ENCODE assay signal across 15 mouse cellular contexts in genomic region chr5:98574711-98575470, GRCm38 (mm10). TPM values are rescaled to one million over a fixed set of nuclear protein-coding genes. Genes with fewer than 3 reads are reported as not detected.
DNase-seq lines count a peak whose midpoint lies in the region; ATAC-seq and TF ChIP-seq lines count a peak whose summit lies in the region.
"Had no signal": no experiment of that assay in that cellular context is flagged by ENCODE, and none has a peak within 500 bp of the region (broad histone marks: within the 10 kb centered on the region; RNA-seq: fewer than 3 reads in every experiment).

No protein-coding gene starts in this region.

- no peaks in the 10 kb centered on the region for H3K27me3 ChIP-seq in kidney, postnatal 0 days (ENCODE audit: insufficient read depth, low read length)
- no peaks in the 10 kb centered on the region for H3K27me3 ChIP-seq in embryonic facial prominence, embryonic 10.5 days (replicated peaks; ENCODE audit: low read depth, poor library complexity, severe bottlenecking)
- no peaks in the 10 kb centered on the region for H3K27me3 ChIP-seq in hindbrain, embryonic 14.5 days (ENCODE audit: control insufficient read depth, insufficient read depth, low read length)
- no peaks in the 10 kb centered on the region for H3K27me3 ChIP-seq in midbrain, embryonic 14.5 days (ENCODE audit: control insufficient read depth, insufficient read depth, low read length)
- H3K27me3 ChIP-seq: liver, embryonic 13.5 days had no signal

- 58% methylated on average over 12 of the region's 12 CpGs for WGBS in kidney, postnatal 0 days
- 58% methylated on average over 12 of the region's 12 CpGs for WGBS in embryonic facial prominence, embryonic 10.5 days
- WGBS in hindbrain, embryonic 14.5 days: 43% methylated on average over 12 of the region's 12 CpGs
- 44% methylated on average over 12 of the region's 12 CpGs for WGBS in midbrain, embryonic 14.5 days

- no peaks in the 10 kb centered on the region for H3K9me3 ChIP-seq in kidney, postnatal 0 days (replicated peaks; ENCODE audit: low read length)
- no peaks in the 10 kb centered on the region for H3K9me3 ChIP-seq in embryonic facial prominence, embryonic 10.5 days
- no peaks in the 10 kb centered on the region for H3K9me3 ChIP-seq in hindbrain, embryonic 14.5 days (ENCODE audit: control insufficient read depth, low read length)
- H3K9me3 ChIP-seq in midbrain, embryonic 14.5 days (ENCODE audit: control insufficient read depth, low read length): no peaks in the 10 kb centered on the region
- H3K9me3 ChIP-seq: liver, embryonic 13.5 days had no signal

- peak; percentile 30 for DNase-seq in kidney, postnatal 0 days (ENCODE audit: low spot score)
- DNase-seq in kidney, adult 8-10 months: no peak
- peak; percentile 49 for DNase-seq in embryonic facial prominence, embryonic 10.5 days (ENCODE audit: low spot score)
- peak; percentile 52 for DNase-seq in hindbrain, embryonic 14.5 days (ENCODE audit: low spot score)
- DNase-seq in midbrain, embryonic 14.5 days: peak; percentile 45
- no peak for DNase-seq in thymus, postnatal 0 days (ENCODE audit: low spot score)
- no peak for DNase-seq in cerebellum, postnatal 25 days
- DNase-seq in layer of hippocampus, postnatal 10 days (ENCODE audit: low spot score in 2 of 2): no peak
- DNase-seq: adrenal gland, adult 2 months; kidney, adult 11 months; liver, embryonic 13.5 days; right cerebral cortex, adult 18-20 months had no signal

- no peak overlapping the region for H3K27ac ChIP-seq in kidney, postnatal 0 days
- no peak overlapping the region for H3K27ac ChIP-seq in embryonic facial prominence, embryonic 10.5 days (replicated peaks)
- peak overlapping the region; percentile 20; the same call in 1 of the 2 replicates for H3K27ac ChIP-seq in hindbrain, embryonic 14.5 days
- no peak overlapping the region for H3K27ac ChIP-seq in midbrain, embryonic 14.5 days (replicated peaks; ENCODE audit: low read depth, low read length)
- H3K27ac ChIP-seq: liver, embryonic 13.5 days had no signal

- no peak for TF ChIP-seq CTCF in kidney, postnatal 0 days (IDR thresholded peaks at IDR 0.05; ENCODE audit: low read depth)

- no peak overlapping the region for H3K9ac ChIP-seq in kidney, postnatal 0 days (ENCODE audit: low read depth, low read length)
- no peak overlapping the region for H3K9ac ChIP-seq in hindbrain, embryonic 14.5 days
- H3K9ac ChIP-seq in midbrain, embryonic 14.5 days (replicated peaks; ENCODE audit: low read length): no peak overlapping the region
- H3K9ac ChIP-seq: liver, embryonic 13.5 days had no signal

- H3K4me2 ChIP-seq in kidney, postnatal 0 days (ENCODE audit: low read length): no peak overlapping the region
- H3K4me2 ChIP-seq in hindbrain, embryonic 14.5 days (replicated peaks): no peak overlapping the region
- no peak overlapping the region for H3K4me2 ChIP-seq in midbrain, embryonic 14.5 days (ENCODE audit: low read length)
- H3K4me2 ChIP-seq: liver, embryonic 13.5 days had no signal

- no peaks in the 10 kb centered on the region for H3K4me1 ChIP-seq in kidney, postnatal 0 days (replicated peaks; ENCODE audit: insufficient read depth, low read length)
- H3K4me1 ChIP-seq in embryonic facial prominence, embryonic 10.5 days: peaks cover 12% of the 10 kb centered on the region; the same call in 1 of the 2 replicates
- peaks cover 14% of the 10 kb centered on the region for H3K4me1 ChIP-seq in hindbrain, embryonic 14.5 days (replicated peaks; ENCODE audit: control insufficient read depth, insufficient read depth, low read length)
- H3K4me1 ChIP-seq in midbrain, embryonic 14.5 days (ENCODE audit: control insufficient read depth, insufficient read depth, low read length): 0 out of 2 replicates have a peak, but pooled peaks cover 3% of the 10 kb centered on the region
- H3K4me1 ChIP-seq: liver, embryonic 13.5 days had no signal

- no peak overlapping the region for H3K4me3 ChIP-seq in kidney, postnatal 0 days (replicated peaks; ENCODE audit: low read depth, low read length)
- no peak overlapping the region for H3K4me3 ChIP-seq in embryonic facial prominence, embryonic 10.5 days
- no peak overlapping the region for H3K4me3 ChIP-seq in hindbrain, embryonic 14.5 days (replicated peaks; ENCODE audit: low read length)
- H3K4me3 ChIP-seq in midbrain, embryonic 14.5 days (replicated peaks; ENCODE audit: low read depth, low read length): no peak overlapping the region
- H3K4me3 ChIP-seq: liver, embryonic 13.5 days had no signal

- H3K36me3 ChIP-seq in kidney, postnatal 0 days (ENCODE audit: insufficient read depth, low read length): no peaks in the 10 kb centered on the region
- H3K36me3 ChIP-seq in embryonic facial prominence, embryonic 10.5 days (replicated peaks): no peaks in the 10 kb centered on the region
- H3K36me3 ChIP-seq in hindbrain, embryonic 14.5 days (replicated peaks; ENCODE audit: control insufficient read depth, insufficient read depth): no peaks in the 10 kb centered on the region
- no peaks in the 10 kb centered on the region for H3K36me3 ChIP-seq in midbrain, embryonic 14.5 days (ENCODE audit: control insufficient read depth, insufficient read depth, low read length)
- H3K36me3 ChIP-seq: liver, embryonic 13.5 days had no signal

- ATAC-seq in kidney, postnatal 0 days (replicated peaks; ENCODE audit: low FRiP score, low read depth): no peak
- ATAC-seq in hindbrain, embryonic 14.5 days (ENCODE audit: low FRiP score): peak; percentile 64; the same call in 1 of the 2 replicates
- no peak for ATAC-seq in midbrain, embryonic 14.5 days (ENCODE audit: low FRiP score, low TSS enrichment)

RNA-seq across cellular contexts. Expression of gene Gm11111, which starts 22.4 kb away (rescaled TPM):
- polyA plus RNA-seq in kidney, postnatal 0 days (2015; fragmentation: Nextera tagmentation; extraction: Ambion mirVana): not detected in 2 replicates
- polyA plus RNA-seq in embryonic facial prominence, embryonic 10.5 days (2016; fragmentation: Nextera tagmentation; extraction: Ambion mirVana): not detected in 2 replicates
- polyA plus RNA-seq in hindbrain, embryonic 14.5 days (2014; fragmentation: Nextera tagmentation; extraction: Ambion mirVana): not detected in 2 replicates
- not detected in 2 replicates for polyA plus RNA-seq in midbrain, embryonic 14.5 days (2014; fragmentation: Nextera tagmentation; extraction: Ambion mirVana)
- not detected in 2 replicates for polyA plus RNA-seq in thymus, postnatal 0 days (2015; fragmentation: Nextera tagmentation; extraction: Ambion mirVana)
- total RNA-seq in layer of hippocampus, postnatal 10 days (2021): not detected
- total RNA-seq: adrenal gland, adult 2 months had no signal
- polyA plus RNA-seq: adrenal gland, adult 2 months; gonadal fat pad, adult 2 months; liver, embryonic 13.5 days; stomach, embryonic 14.5 days; urinary bladder, adult 2 months had no signal

Comparison
In these comparisons a context has a peak if more than half of its experiments do, and no peak if none do; other contexts are left out.
1. DNase-seq: peak in kidney, postnatal 0 days (single experiment), embryonic facial prominence, embryonic 10.5 days (single experiment), hindbrain, embryonic 14.5 days (single experiment) and midbrain, embryonic 14.5 days (single experiment); none in kidney, adult 8-10 months (0 of 2), thymus, postnatal 0 days (single experiment), cerebellum, postnatal 25 days (0 of 2) and layer of hippocampus, postnatal 10 days (0 of 2).